Mouse (Mus musculus) T-cell, adult 2 months (primary cell): ENCODE results near the gene Llgl1.
A peak's percentile ranks its signal among the peaks of the same experiment; 100 is the strongest.

Source experiments
- DNase-seq: peaks from one replicate; pipeline ENCODE4 v3.0.0; 2022; ENCODE audit warnings: low spot score

Llgl1 gene

DNA sequence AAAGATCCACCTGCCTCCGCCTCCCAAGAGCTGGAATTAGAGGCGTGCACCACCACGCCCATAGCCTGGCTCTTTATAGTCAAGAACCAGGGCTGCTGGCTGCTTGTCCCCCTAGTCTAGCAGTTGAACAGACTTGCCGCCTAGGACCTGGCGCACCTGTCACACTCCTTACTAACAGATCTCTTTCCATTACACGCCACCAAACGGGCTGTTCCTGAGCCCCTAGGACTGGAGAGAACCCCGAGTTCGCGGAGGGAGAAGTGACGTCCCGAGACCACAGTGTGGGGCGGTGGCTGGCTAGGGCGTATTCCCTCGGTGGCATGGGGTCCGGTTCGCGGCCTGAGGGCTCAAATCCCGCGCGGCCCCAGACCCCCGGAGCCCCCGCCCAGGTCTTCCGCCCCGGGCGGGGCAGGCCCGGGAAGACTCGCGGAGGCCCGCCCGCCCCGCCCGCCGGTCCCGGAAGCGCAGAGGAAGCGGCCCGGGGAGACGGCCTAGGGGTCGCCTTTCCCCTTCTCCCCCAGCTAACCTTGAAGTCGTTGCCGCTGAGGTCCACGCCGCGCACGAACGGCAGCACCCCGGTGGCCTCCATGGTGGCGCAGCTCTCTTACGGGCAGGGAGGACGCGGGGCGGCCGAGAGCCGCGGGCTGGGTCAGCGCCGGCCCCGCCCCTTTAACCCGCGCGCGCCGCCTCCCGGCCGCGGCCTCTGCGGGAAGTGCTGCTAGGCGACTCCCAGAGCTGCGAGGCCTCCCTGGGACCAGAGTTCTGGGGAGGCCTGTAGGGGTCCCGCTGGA is 27.3 kb downstream of the Llgl1 start, which contains the start of gene Flii:
TSS of gene Flii (minus strand) at position 663 of the 791 bp plus-strand sequence.
- peak; percentile 75 for DNase-seq

DNA sequence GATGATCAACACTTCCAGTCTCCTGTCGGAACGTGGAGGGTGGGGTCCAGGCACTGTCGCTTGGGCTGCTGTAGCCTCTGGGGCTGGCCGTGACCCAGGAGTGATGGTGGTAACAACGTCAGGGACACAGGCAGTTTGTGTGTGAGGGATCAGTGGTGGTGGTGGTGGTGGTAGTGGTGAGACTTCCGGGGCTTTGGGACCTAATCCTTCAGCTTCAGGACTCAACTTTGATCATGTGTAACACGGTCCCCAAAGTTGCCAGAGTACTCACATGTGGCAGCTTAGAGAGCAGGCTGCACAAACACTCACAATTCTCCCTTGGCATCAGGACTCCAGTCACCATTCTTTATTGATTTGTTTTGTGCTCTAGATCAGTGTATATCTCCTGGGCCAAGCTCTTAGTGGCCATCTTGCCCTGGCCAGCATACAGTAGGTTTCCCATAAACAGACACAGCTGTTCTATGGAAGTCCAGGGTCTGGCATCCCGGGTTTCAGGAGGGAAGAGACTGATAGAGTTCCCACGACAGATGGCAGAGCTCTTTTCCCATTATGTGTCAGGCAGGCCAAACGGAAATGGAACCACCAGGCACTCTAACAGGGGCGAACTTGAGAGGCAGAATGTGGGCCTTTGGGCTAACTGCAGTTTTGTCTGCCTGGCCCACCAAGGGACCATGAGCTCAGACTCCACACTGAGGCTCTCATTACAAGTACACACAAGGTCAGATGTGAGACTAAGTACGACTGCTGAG is 28.0 kb downstream of the Llgl1 start:
- no peak for DNase-seq

DNA sequence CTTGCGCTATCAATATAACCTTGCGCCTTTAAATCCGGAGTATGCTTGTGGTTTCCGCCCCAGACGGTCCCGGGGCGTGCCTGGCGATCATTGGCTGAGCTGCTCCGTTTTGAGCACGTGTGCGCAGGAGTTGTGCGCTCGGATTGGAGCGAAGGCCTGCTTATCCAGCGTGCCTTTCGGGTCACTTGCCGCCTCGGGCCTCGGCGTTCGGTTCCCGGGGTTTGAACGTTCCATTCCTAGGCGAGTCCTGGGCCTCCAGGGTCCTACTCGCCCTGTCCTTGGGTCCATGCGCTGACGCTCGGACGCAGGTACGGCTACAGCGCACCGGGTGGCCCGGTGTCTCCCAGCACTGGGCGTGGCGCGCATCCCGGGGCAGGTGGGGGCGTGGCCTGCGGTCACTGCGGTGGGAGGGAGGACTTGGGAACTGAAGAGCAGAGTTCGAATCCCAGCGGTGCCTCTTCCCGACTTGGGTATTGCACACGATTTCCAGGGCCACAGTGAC is 28.8 kb downstream of the Llgl1 start, which contains the start of gene Mief2:
TSS of gene Mief2 (plus strand) at position 139 of the 502 bp plus-strand sequence.
- peak; percentile 91 for DNase-seq

DNA sequence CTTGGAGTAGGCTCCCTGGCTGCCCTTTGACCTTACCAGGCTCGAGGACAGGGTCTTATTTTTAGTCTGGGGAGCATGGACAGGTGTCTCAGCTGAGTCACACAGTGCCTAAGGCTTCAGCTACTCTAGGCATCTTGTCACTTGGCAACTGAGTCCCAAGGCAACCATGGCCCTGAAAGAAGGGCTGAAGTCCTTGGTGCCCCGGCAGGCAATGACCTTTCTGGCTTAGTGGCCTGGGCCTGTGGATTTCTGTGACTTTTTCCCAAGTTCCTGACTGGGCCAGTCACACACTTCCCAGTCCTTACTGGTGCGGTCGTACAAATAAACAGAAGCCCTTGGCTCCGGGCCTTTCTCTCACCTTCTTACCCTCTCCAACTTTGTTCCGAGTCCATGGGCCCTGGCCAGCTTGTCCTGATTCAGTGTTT is 29.7 kb downstream of the Llgl1 start:
- DNase-seq: no peak

DNA sequence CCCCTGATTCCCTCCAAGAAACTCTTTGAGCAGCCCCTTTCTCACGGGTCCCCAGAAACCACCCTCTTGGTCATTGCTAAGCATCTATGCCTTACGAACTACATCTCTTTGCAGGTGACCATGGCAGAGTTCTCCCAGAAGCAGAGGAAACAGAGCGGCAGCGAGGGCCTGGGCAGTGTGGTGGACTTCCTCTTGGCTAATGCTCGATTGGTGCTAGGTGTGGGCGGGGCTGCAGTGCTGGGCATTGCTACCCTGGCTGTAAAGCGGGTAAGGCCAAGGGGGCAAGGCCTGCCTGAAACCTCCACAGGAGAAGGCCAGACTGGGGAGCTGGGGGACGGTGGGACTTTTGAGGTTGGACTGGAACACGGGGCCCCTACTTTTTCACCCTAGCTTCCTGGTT is 30.6 kb downstream of the Llgl1 start:
- DNase-seq: no peak

DNA sequence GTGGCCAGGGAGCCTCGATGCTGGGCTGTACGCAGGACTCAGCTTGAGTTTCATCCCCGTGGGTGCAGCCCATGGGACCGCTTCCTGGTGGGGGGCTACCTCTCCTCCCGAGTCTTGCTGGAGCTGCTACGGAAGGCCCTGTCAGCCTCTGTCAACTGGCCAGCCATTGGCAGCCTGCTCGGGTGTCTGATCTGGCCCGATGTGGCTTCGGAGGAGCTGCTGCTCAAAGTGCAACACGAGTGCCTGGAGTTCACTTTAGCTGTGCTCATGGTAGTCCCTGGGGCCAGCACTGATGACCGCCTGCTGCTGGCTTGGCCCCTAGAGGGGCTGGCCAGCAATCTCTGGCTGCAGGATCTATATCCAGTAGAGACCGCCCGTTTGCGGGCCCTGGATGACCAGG is 31.7 kb downstream of the Llgl1 start:
- DNase-seq: no peak

DNA sequence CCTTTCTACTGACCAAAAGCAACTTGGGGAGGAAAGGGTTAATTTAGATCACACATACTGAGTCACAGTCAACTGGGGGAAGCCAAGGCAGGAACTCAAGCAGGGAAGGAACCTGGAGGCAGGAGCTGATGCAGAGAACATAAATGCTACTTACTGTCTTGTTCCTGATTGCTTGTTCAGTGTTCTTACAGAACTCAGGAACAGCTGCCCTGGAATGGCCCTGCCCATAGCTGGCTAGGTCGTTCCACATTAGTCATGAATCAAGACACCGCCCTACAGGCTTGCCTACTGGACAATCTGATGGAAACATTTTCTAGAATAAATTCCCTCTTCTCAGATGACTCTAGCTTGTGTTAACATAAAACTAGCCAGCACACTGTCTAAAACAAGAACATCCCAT is 34.7 kb downstream of the Llgl1 start:
- no peak for DNase-seq

DNA sequence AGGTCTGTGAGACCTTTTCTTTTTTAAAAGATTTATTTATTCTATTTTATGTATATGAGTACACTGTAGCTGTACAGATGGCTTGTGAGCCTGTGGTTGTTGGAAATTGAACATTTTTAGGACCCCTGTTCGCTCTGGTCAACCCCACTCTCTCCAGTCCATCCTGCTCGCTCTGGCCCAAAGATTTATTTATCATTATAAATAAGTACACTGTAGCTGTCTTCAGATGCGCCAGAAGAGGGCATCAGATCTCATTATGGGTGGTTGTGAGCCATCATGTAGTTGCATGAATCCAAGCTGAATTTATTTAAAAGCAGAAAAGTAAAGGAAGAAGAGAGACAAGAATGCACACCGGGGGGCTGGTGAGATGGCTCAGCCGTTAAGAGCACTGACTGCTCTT is 35.7 kb downstream of the Llgl1 start:
- DNase-seq: no peak

DNA sequence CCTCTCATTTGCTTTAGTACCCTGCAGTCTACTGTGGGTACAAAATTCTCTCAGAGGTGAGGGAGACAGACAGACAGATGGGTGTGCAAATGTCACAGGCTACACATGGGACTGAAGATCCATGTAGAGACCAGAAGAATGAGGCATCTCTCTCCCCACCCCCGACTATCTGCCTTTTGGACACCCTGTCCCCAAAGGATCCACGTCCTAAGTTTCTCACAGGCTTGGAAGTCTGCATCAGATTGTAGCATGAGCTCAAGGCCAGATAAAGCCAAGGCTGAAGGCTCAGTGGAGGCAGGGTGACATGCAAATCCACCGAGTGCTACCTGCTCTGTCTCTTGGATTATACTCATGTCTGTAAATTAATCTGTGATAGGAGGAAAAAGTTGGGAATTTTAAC is 37.0 kb downstream of the Llgl1 start:
- DNase-seq: no peak

DNA sequence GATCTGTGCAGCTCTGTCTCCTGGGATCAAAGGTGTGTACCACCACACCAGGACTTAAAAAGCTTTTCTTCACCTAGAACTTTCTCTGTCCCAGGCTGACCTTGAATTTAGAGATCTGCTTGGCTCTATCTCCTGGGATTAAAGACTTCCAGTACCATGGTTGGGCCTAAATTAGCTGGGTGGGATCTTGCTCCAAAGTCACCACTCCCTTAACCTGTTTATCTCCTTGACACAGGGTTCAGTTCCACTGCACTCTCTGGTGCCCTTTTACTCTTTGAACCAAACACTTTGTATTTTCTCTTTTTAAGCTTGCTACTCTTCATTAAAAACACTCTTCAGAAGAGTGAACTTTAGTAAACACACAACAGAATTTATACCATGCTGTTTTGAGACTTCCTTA is 37.9 kb downstream of the Llgl1 start:
- DNase-seq: no peak

DNA sequence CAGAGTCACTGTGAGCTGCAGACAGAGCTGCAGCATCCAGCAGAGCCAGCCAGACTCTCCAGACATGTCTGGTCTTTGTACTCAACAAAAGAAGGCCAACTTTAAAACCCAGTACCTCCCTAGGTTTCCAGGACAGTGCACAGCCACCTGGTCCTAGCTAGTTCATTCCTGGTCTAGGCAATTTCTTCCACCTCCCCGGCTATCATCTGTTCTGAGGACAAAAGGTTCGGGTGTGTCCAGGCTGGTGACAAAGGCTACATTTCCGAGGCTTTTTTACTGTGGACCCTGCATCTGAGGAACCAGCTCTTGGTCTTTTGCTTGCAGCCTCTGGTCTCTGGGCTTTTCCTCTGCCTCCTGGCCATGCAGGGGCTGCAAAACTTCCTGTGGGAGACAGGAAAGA is 40.8 kb downstream of the Llgl1 start:
- no peak for DNase-seq

DNA sequence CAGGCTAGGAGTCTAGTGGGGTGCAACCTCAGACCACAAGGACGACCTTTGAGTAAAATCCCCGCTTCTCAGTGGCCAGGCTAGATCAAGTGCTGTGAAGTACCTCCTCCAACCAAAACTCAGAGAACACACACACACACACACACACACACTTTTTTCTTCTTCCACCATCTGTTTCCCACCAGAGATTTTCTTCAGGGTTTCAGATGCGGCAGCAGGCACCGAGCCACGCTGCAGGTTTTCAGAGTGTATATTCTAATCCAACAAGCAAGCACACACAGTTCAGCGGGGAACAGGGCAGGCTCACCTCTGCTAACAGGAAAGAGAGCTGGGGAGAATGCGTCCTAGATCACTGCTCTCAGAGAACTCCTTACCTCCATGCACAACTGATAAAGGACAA is 56.0 kb downstream of the Llgl1 start:
- DNase-seq: no peak

DNA sequence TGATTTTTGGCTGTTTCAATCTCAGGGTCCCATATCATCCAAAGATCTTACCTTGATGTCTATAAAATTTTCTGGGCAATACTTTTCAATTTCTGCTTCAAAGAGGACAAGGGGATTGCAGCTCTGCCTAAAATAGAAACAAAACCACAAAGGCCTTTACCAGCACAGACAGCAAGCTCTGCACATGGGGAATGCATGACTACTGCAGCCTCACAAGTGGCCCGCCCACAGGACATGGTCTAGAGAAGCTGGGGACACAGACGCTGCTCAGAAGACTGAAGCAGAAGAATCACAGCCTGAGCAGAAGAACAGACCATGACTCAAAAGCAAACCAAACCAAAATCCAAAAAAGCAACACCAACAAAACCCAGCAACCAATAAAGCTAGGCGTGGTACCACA is 62.2 kb downstream of the Llgl1 start:
- no peak for DNase-seq
